Mouse (Mus musculus) urinary bladder, postnatal 10 days (tissue): ENCODE results near the gene Cby3.

ENCODE experiments used
- DNase-seq: peaks from one replicate; pipeline ENCODE4 v3.0.0; 2022; ENCODE audit warnings: low spot score

The Cby3 gene

GRCm38 (mm10) chr11:50389616-50390015 is 35.4 kb downstream of the Cby3 start:
- DNase-seq = no peak

GRCm38 (mm10) chr11:50391272-50391960 is 37.2 kb downstream of the Cby3 start:
- DNase-seq = peak; percentile 4

- DNase-seq = peak; percentile 2
Measured at GRCm38 (mm10) chr11:50393306-50393705, 39.0 kb downstream of the Cby3 start.

GRCm38 (mm10) chr11:50394731-50395130 is 40.5 kb downstream of the Cby3 start:
- DNase-seq = peak; percentile 3

GRCm38 (mm10) chr11:50396766-50397307 is 42.6 kb downstream of the Cby3 start:
- DNase-seq = peak; percentile 7

GRCm38 (mm10) chr11:50397316-50397715 is 43.1 kb downstream of the Cby3 start:
- DNase-seq = peak; percentile 5

GRCm38 (mm10) chr11:50398803-50399202 is 44.5 kb downstream of the Cby3 start:
- DNase-seq = peak; percentile 6

GRCm38 (mm10) chr11:50402481-50402880 is 48.2 kb downstream of the Cby3 start:
- DNase-seq = no peak

GRCm38 (mm10) chr11:50403367-50404014 is 49.2 kb downstream of the Cby3 start:
- DNase-seq = no peak

GRCm38 (mm10) chr11:50407235-50407634 is 53.0 kb downstream of the Cby3 start:
- no peak for DNase-seq
